Mouse (Mus musculus): Measurements from ENCODE around the gene Pcgf3.

- TF ChIP-seq CTCF (conservative IDR thresholded peaks at IDR 0.05; ENCODE audit: insufficient read depth, insufficient read length, low read depth, low read length) (no peak), POLR2A (IDR thresholded peaks at IDR 0.05; ENCODE audit: low read depth, low read length) (no peak)
Observed at GRCm38 (mm10) chr5:108451611-108452010, 9.4 kb upstream of the Pcgf3 start.

Data from kidney, adult 2 months (tissue).